Mouse (Mus musculus): ENCODE data around the gene Tbc1d8.

Tbc1d8 gene

GRCm38 (mm10) chr1:39446178-39446577 lies 32.4 kb downstream of the Tbc1d8 start:
- no peak for DNase-seq (ENCODE audit: low spot score)

- DNase-seq (ENCODE audit: low spot score) = no peak
Observed at GRCm38 (mm10) chr1:39445303-39446050, 33.1 kb downstream of the Tbc1d8 start.

GRCm38 (mm10) chr1:39443764-39444163 lies 34.8 kb downstream of the Tbc1d8 start:
- no peak for DNase-seq (ENCODE audit: low spot score)

GRCm38 (mm10) chr1:39441686-39442085 lies 36.9 kb downstream of the Tbc1d8 start:
- no peak for DNase-seq (ENCODE audit: low spot score)

GRCm38 (mm10) chr1:39439661-39440548 lies 38.6 kb downstream of the Tbc1d8 start:
- DNase-seq (ENCODE audit: low spot score) = no peak

- DNase-seq (ENCODE audit: low spot score) = no peak
Observed at GRCm38 (mm10) chr1:39438629-39439028, 39.9 kb downstream of the Tbc1d8 start.

GRCm38 (mm10) chr1:39434264-39434663 lies 44.3 kb downstream of the Tbc1d8 start:
- DNase-seq (ENCODE audit: low spot score) = no peak

- no peak for DNase-seq (ENCODE audit: low spot score)
Observed at GRCm38 (mm10) chr1:39430020-39430419, 48.5 kb downstream of the Tbc1d8 start.

- no peak for DNase-seq (ENCODE audit: low spot score)
Observed at GRCm38 (mm10) chr1:39429015-39429414, 49.5 kb downstream of the Tbc1d8 start.

GRCm38 (mm10) chr1:39428280-39428679 lies 50.3 kb downstream of the Tbc1d8 start:
- DNase-seq (ENCODE audit: low spot score) = no peak

- no peak for DNase-seq (ENCODE audit: low spot score)
Observed at GRCm38 (mm10) chr1:39425497-39425896, 53.1 kb downstream of the Tbc1d8 start.

- DNase-seq (ENCODE audit: low spot score) = no peak
Observed at GRCm38 (mm10) chr1:39420987-39421386, 57.6 kb downstream of the Tbc1d8 start.

GRCm38 (mm10) chr1:39418852-39419251 lies 59.7 kb downstream of the Tbc1d8 start:
- no peak for DNase-seq (ENCODE audit: low spot score)

- DNase-seq (ENCODE audit: low spot score) = no peak
Observed at GRCm38 (mm10) chr1:39417817-39418216, 60.7 kb downstream of the Tbc1d8 start.

- DNase-seq (ENCODE audit: low spot score) = no peak
Observed at GRCm38 (mm10) chr1:39410085-39410821, 68.3 kb downstream of the Tbc1d8 start.

- no peak for DNase-seq (ENCODE audit: low spot score)
Observed at GRCm38 (mm10) chr1:39408668-39409067, 69.9 kb downstream of the Tbc1d8 start.

GRCm38 (mm10) chr1:39408123-39408522 lies 70.4 kb downstream of the Tbc1d8 start:
- DNase-seq (ENCODE audit: low spot score) = no peak

- DNase-seq (ENCODE audit: low spot score) = no peak
Observed at GRCm38 (mm10) chr1:39407108-39407507, 71.4 kb downstream of the Tbc1d8 start.

- DNase-seq (ENCODE audit: low spot score) = no peak
Observed at GRCm38 (mm10) chr1:39400173-39400572, 78.4 kb downstream of the Tbc1d8 start.

- DNase-seq (ENCODE audit: low spot score) = no peak
Observed at GRCm38 (mm10) chr1:39399228-39399627, 79.3 kb downstream of the Tbc1d8 start.

GRCm38 (mm10) chr1:39398284-39398683 lies 80.3 kb downstream of the Tbc1d8 start:
- no peak for DNase-seq (ENCODE audit: low spot score)

- DNase-seq (ENCODE audit: low spot score) = no peak
Observed at GRCm38 (mm10) chr1:39396347-39396746, 82.2 kb downstream of the Tbc1d8 start.
